Mouse (Mus musculus) ES-Bruce4 (cell line): Measurements from ENCODE around the gene 3110082I17Rik.

Source experiments
- CTCF ChIP-seq: IDR thresholded peaks from one replicate; pipeline ENCODE4 v1.8.1; 2011; ENCODE audit warnings: low read depth, low read length
- POLR2A ChIP-seq: IDR thresholded peaks from one replicate; pipeline ENCODE4 v1.8.1; 2011; ENCODE audit warnings: low read length; ENCODE audit not compliant: insufficient read depth

GRCm38 (mm10) chr5:139394399-139394798 lies 65.9 kb downstream of the 3110082I17Rik start:
- TF ChIP-seq CTCF: no peak
- TF ChIP-seq POLR2A: no peak
